Mouse (Mus musculus) 416B (cell line): ENCODE data around the gene Gbe1.
A peak's percentile ranks its signal among the peaks of the same experiment; 100 is the strongest.

Source experiments
- DNase-seq: peaks from one replicate; pipeline ENCODE4 v3.0.0; 2011; ENCODE audit warnings: low read depth

Gbe1 gene

GRCm38 (mm10) chr16:70313886-70314577, at the start of gene Gbe1:
TSS of gene Gbe1 (plus strand) at chr16:70313949.
- DNase-seq, result peak; percentile 96

GRCm38 (mm10) chr16:70310691-70311090, 3.1 kb upstream of the Gbe1 start:
- peak; percentile 53 for DNase-seq

GRCm38 (mm10) chr16:70313496-70313885, 258 bp upstream of the Gbe1 start:
- DNase-seq, result no peak

GRCm38 (mm10) chr16:70314578-70314930, 805 bp downstream of the Gbe1 start:
- no peak for DNase-seq

- DNase-seq, result peak; percentile 64
Observed at GRCm38 (mm10) chr16:70315261-70315660, 1.5 kb downstream of the Gbe1 start.

- no peak for DNase-seq
Observed at GRCm38 (mm10) chr16:70315862-70316390, 2.2 kb downstream of the Gbe1 start.

GRCm38 (mm10) chr16:70319388-70319787, 5.6 kb downstream of the Gbe1 start:
- DNase-seq, result no peak

- DNase-seq, result no peak
Observed at GRCm38 (mm10) chr16:70320612-70321280, 7.0 kb downstream of the Gbe1 start.

- peak; percentile 88 for DNase-seq
Observed at GRCm38 (mm10) chr16:70326339-70326948, 12.7 kb downstream of the Gbe1 start.

GRCm38 (mm10) chr16:70328566-70328965, 14.8 kb downstream of the Gbe1 start:
- DNase-seq, result no peak

GRCm38 (mm10) chr16:70329036-70329435, 15.3 kb downstream of the Gbe1 start:
- peak; percentile 25 for DNase-seq

- DNase-seq, result peak; percentile 37
Observed at GRCm38 (mm10) chr16:70329471-70329870, 15.7 kb downstream of the Gbe1 start.

GRCm38 (mm10) chr16:70330007-70330406, 16.3 kb downstream of the Gbe1 start:
- DNase-seq, result no peak

- peak; percentile 74 for DNase-seq
Observed at GRCm38 (mm10) chr16:70330626-70331275, 17.0 kb downstream of the Gbe1 start.

- no peak for DNase-seq
Observed at GRCm38 (mm10) chr16:70334812-70335211, 21.1 kb downstream of the Gbe1 start.

GRCm38 (mm10) chr16:70335472-70335871, 21.7 kb downstream of the Gbe1 start:
- DNase-seq, result no peak

- DNase-seq, result peak; percentile 21
Observed at GRCm38 (mm10) chr16:70337661-70338060, 23.9 kb downstream of the Gbe1 start.

- DNase-seq, result no peak
Observed at GRCm38 (mm10) chr16:70344496-70344895, 30.7 kb downstream of the Gbe1 start.

- no peak for DNase-seq
Observed at GRCm38 (mm10) chr16:70345607-70346006, 31.9 kb downstream of the Gbe1 start.

- peak; percentile 79 for DNase-seq
Observed at GRCm38 (mm10) chr16:70350011-70350410, 36.3 kb downstream of the Gbe1 start.

- peak; percentile 63 for DNase-seq
Observed at GRCm38 (mm10) chr16:70351641-70352280, 38.0 kb downstream of the Gbe1 start.

- peak; percentile 26 for DNase-seq
Observed at GRCm38 (mm10) chr16:70352571-70352970, 38.8 kb downstream of the Gbe1 start.
